Mouse (Mus musculus) frontal cortex, postnatal 10 days (tissue): ENCODE results near the gene Zfp978.
"Not testable (repeated sequence)": the region's sequence is repeated elsewhere in the genome, so short reads cannot be mapped to it uniquely, and the experiment has no call there.

Experiments used
- DNase-seq, 2 experiments: peaks; one replicate each; pipeline ENCODE4 v3.0.0; 2022; ENCODE audit warnings: low spot score in 2 of 2, mixed read lengths in 1 of 2

Gene Zfp978

GRCm38 (mm10) chr4:147361003-147361402 lies at the start of gene Zfp978:
Gene Zfp978, plus strand, starts transcription at chr4:147361303.
- not testable (repeated sequence) for DNase-seq

- DNase-seq = not testable (repeated sequence)
These were observed 25.9 kb upstream of the Zfp978 start for GRCm38 (mm10) chr4:147335036-147335690.

GRCm38 (mm10) chr4:147335691-147336367 lies 25.3 kb upstream of the Zfp978 start:
- DNase-seq = not testable (repeated sequence)

GRCm38 (mm10) chr4:147336368-147337195 lies 24.5 kb upstream of the Zfp978 start:
- DNase-seq = not testable (repeated sequence)

- not testable (repeated sequence) for DNase-seq
These were observed 23.6 kb upstream of the Zfp978 start for GRCm38 (mm10) chr4:147337520-147337919.

GRCm38 (mm10) chr4:147338032-147338610 lies 23.0 kb upstream of the Zfp978 start:
- DNase-seq = no peak

GRCm38 (mm10) chr4:147338706-147339105 lies 22.4 kb upstream of the Zfp978 start:
- not testable (repeated sequence) for DNase-seq

GRCm38 (mm10) chr4:147339601-147340219 lies 21.4 kb upstream of the Zfp978 start:
- not testable (repeated sequence) for DNase-seq

- DNase-seq = not testable (repeated sequence)
These were observed 20.9 kb upstream of the Zfp978 start for GRCm38 (mm10) chr4:147340236-147340635.

- not testable (repeated sequence) for DNase-seq
These were observed 20.2 kb upstream of the Zfp978 start for GRCm38 (mm10) chr4:147340876-147341275.

GRCm38 (mm10) chr4:147343042-147343908 lies 17.8 kb upstream of the Zfp978 start:
- DNase-seq = not testable (repeated sequence)

- DNase-seq = not testable (repeated sequence)
These were observed 16.0 kb upstream of the Zfp978 start for GRCm38 (mm10) chr4:147345061-147345554.

GRCm38 (mm10) chr4:147346361-147347035 lies 14.6 kb upstream of the Zfp978 start:
- DNase-seq = not testable (repeated sequence)

GRCm38 (mm10) chr4:147347300-147347699 lies 13.8 kb upstream of the Zfp978 start:
- DNase-seq = not testable (repeated sequence)

GRCm38 (mm10) chr4:147347880-147348279 lies 13.2 kb upstream of the Zfp978 start:
- not testable (repeated sequence) for DNase-seq

- not testable (repeated sequence) for DNase-seq
These were observed 12.7 kb upstream of the Zfp978 start for GRCm38 (mm10) chr4:147348401-147348800.

GRCm38 (mm10) chr4:147348906-147349686 lies 12.0 kb upstream of the Zfp978 start:
- not testable (repeated sequence) for DNase-seq

- not testable (repeated sequence) for DNase-seq
These were observed 11.3 kb upstream of the Zfp978 start for GRCm38 (mm10) chr4:147349687-147350415.
